Mouse (Mus musculus) right cerebral cortex, postnatal 10 days (tissue): ENCODE measurements around the gene Olfr889.
"Not testable (repeated sequence)": the region's sequence is repeated elsewhere in the genome, so short reads cannot be mapped to it uniquely, and the experiment has no call there.

Experiments
- DNase-seq, 2 experiments: peaks; one replicate each; pipeline ENCODE4 v3.0.0; 2021; ENCODE audit warnings: low spot score in 2 of 2

Olfr889 gene

GRCm38 (mm10) chr9:38114898-38115297, at the start of gene Olfr889:
TSS of gene Olfr889 (plus strand) at chr9:38115198.
- no peak for DNase-seq

GRCm38 (mm10) chr9:38083772-38084171, 31.2 kb upstream of the Olfr889 start, which contains the start of gene Olfr887:
TSS of gene Olfr887 (plus strand) at chr9:38084072.
- no peak for DNase-seq

GRCm38 (mm10) chr9:38107828-38108227, 7.2 kb upstream of the Olfr889 start, which contains the start of gene Olfr888:
TSS of gene Olfr888 (plus strand) at chr9:38108128.
- no peak for DNase-seq

- DNase-seq = no peak
These were observed 27.2 kb downstream of the Olfr889 start, which contains the start of gene Olfr890 for GRCm38 (mm10) chr9:38142217-38142616. TSS of gene Olfr890 (plus strand) at chr9:38142517.

GRCm38 (mm10) chr9:38168341-38168740, 53.3 kb downstream of the Olfr889 start:
- DNase-seq = not testable (repeated sequence)
